Mouse (Mus musculus) thymus, adult 2 months (tissue): ENCODE results near the gene Ccl17.

ENCODE experiments used
- CTCF ChIP-seq: fragments of 200-500 bp; IDR thresholded peaks from 2 replicates; pipeline ENCODE4 v1.5.1; 2012; ENCODE audit warnings: mild to moderate bottlenecking, control low read depth, low read length, moderate library complexity, borderline replicate concordance; ENCODE audit not compliant: control insufficient read depth, poor library complexity, insufficient read depth; ENCODE audit errors: extremely low read depth
- POLR2A ChIP-seq: fragments of 200-500 bp; IDR thresholded peaks from 2 replicates; pipeline ENCODE4 v1.6.1; 2012; ENCODE audit warnings: mild to moderate bottlenecking, low read length, control low read depth, moderate library complexity; ENCODE audit not compliant: control insufficient read depth, poor library complexity, insufficient read depth; ENCODE audit errors: extremely low read depth

- TF ChIP-seq CTCF (no peak), POLR2A (no peak)
Measured at GRCm38 (mm10) chr8:94803551-94803950, 6.7 kb upstream of the Ccl17 start.
